Mouse (Mus musculus): Measurements from ENCODE around the gene Cyth1.

- TF ChIP-seq USF1 (IDR thresholded peaks at IDR 0.05; ENCODE audit: low read depth) (no peak), MAX (IDR thresholded peaks at IDR 0.05; ENCODE audit: low read depth) (no peak), MYOG (IDR thresholded peaks at IDR 0.05; ENCODE audit: control insufficient read depth in 1 of 3, insufficient read depth in 1 of 3, insufficient read length in 2 of 3, low read depth in 2 of 3) (peak in 1 of 3 experiments; percentile 16), E2F4 (IDR thresholded peaks at IDR 0.05; ENCODE audit: insufficient read depth) (no peak), POLR2A (IDR thresholded peaks at IDR 0.05; ENCODE audit: insufficient read length, low read depth) (no peak), TCF12 (IDR thresholded peaks at IDR 0.05; ENCODE audit: insufficient read depth, poor library complexity, severe bottlenecking) (no peak), MYOD1 (IDR thresholded peaks at IDR 0.05; ENCODE audit: control insufficient read depth in 1 of 3, insufficient read length in 2 of 3, low read depth in 2 of 3) (no peak), REST (IDR thresholded peaks at IDR 0.05; ENCODE audit: insufficient read depth, insufficient read length) (no peak)
Observed at GRCm38 (mm10) chr11:118085961-118086360, 162.4 kb downstream of the Cyth1 start.

Data from myocyte (in vitro differentiated cells).